Mouse (Mus musculus) heart, adult 9 months (tissue): ENCODE results near the gene Dpf3.

Experiments
- DNase-seq, 2 experiments: peaks; one replicate each; pipeline ENCODE4 v3.0.0; 2022; ENCODE audit warnings: low spot score in 2 of 2

Gene Dpf3

DNA sequence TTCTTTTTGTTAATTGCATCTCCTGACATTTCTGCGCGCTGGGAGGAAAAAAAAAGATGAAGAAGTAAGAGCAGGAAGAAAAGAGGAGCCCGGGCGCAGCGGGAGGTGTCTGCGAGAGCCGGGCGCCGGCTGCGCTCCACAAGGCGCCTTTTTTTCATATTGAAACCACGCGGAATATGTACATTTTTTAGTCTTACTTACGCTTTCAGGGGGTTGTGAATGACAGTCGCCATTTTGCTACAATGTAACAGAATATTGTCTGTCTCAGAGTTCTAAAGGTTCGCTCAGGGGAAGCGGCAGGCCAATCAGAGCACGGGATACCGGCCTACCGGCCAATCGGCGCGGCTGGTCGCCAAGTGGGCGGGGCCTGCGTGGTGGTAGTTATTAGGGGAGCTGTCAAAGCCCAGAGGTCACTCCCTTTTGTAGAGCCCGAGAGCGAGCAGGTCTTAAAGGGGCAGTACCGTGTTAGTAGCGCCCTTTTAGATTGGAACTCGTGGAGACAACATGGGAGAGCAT lies at the start of gene Dpf3:
Gene Dpf3 (minus strand): TSS at position 241 of the 516 bp plus-strand sequence.
- DNase-seq = peak; percentile 98 to 99

DNA sequence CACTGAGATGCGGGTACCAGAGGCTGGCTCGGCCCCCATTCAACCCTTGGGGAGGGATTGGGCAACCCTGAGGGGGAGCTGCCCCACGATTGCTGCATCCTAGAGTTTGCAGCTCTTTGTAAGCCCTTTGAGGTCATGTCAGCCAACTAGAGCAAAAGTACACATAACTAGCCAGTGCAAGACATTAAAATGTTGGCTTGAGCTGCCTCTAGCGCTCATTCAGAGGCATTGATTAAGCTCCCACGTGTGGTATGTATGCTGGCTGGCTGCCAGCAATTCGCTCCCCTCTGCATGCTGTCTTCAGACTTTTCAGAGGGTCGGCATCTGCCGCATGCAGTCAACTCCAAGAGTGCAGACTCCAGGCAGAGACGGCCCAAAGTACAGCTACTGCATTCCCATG lies 48.5 kb upstream of the Dpf3 start:
- no peak for DNase-seq

DNA sequence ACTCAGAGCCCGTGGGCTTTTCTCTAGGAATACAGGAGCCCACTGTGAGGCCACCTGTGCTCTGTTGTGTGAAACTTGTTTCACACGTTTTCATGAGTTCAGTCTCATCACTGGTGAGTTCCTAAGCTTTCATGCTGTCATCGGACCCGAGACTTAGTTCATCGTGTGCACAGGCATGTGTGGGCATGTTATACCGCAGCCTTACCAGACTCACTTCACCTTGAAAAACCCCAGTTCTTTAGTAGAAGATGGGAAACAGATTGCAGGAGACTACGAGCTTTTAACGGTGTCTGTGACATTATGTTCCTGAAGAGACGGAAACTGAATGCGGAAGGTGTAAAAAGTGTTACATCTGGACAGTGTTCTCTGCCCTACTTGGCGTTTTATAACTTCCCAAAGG lies 47.9 kb upstream of the Dpf3 start:
- no peak for DNase-seq

GRCm38 (mm10) chr12:83534190-83534589 lies 46.7 kb upstream of the Dpf3 start:
- DNase-seq = no peak

- peak in 1 of 2 experiments; percentile 26 for DNase-seq
Measured at GRCm38 (mm10) chr12:83532966-83533365, 45.5 kb upstream of the Dpf3 start.

GRCm38 (mm10) chr12:83531992-83532391 lies 44.5 kb upstream of the Dpf3 start:
- no peak for DNase-seq

DNA sequence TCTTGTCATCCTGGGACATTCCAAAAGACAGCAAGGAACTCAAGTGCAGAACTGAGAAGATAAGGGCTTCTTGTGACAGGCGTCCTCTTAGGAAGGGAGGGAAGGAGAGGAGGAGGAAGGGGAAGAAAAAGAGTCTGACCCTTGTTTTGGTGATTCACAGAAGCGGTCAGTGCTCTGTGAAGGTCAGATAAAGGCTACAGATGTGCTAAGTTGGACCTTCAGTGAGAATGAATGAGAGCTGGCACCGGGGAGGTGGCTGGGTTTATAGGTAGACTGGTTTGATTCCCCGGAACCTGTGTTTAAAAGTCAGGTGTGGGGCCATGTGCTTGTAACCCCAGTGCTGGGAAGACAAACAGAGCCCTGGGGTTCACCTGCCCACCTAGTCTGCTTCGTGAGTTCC lies 41.1 kb upstream of the Dpf3 start:
- DNase-seq = no peak

GRCm38 (mm10) chr12:83527816-83528215 lies 40.3 kb upstream of the Dpf3 start:
- DNase-seq = no peak

- DNase-seq = peak in 1 of 2 experiments; percentile 8
Measured at GRCm38 (mm10) chr12:83525822-83526544, 38.5 kb upstream of the Dpf3 start.

DNA sequence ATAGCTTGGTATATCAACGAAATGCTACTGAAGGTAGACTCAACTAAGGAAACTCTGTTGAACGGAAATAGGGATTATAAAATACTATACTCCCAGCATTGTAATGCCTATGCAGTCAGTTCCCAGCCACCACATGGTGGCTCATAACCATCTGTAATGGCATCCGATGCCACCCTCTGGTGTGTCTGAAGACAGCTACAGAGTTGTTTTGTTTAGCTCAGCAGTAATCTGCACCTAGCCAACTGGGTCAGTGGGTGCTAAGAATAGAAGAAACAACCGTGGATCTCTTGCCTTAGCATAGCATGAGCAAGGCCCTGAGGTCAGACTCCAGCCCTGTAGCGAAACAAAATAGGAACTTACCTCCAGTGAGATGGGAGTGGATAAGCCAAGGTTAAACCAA lies 36.8 kb upstream of the Dpf3 start:
- no peak for DNase-seq

DNA sequence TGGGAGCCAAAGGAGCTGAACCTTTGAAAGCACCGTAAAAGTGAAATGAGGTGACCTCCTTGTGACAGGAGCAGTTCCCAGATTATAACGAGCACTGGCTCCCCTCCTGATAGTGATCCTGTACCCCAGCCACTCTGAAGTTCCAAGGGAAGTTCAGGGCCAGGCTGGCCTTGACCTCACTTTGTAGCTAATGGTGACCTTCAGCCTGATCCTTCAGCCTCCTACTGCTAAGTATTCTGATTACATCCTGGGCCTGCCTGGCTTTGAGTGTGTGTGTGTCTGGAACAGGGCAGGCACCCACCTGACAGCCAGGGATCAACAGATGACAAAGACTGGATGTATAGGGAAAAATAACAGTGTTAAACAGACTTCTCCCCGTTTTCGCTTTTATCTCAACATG lies 36.4 kb upstream of the Dpf3 start:
- DNase-seq = no peak

DNA sequence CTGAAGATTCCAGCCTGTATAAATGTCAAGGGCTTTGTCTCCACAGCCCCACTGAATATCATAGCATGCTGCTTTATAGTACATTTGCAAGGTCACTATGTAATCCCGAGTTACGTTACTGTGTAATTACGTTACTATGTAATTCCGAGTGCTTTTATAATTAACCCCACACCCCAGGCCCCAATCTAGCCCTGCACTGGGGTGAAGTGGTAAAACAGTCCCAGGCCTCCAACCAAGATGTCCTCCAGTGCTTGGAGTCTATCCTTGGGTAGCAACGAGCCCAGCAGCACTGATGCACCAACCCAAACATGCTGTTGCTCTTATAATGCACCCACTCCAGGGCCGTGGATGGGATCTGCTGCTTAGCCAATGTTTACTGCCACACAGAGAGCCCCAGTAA lies 35.5 kb upstream of the Dpf3 start:
- no peak for DNase-seq

DNA sequence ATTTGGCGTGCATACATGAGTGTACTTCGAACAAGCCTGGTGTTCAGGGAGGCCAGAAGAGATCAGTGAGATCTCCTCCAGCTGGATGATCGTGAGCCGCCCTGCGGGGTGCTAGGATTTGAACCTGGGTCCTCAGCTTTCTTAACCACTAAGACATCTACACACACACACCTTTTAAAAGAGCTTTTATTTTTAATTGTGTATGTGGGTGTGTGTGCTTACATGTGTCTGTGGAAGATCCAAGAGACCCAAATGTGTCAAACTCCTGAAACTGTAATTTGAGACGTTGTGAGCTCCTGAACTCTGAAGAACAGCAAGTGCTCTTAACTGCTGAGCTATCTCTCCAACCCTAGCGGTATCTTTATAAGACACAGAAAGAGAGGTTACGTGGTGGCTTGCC lies 33.6 kb upstream of the Dpf3 start:
- DNase-seq = no peak

GRCm38 (mm10) chr12:83520311-83520890 lies 32.9 kb upstream of the Dpf3 start, which contains the start of gene Dcaf4:
TSS of gene Dcaf4 (plus strand) at chr12:83520466.
- peak; percentile 97 to 98 for DNase-seq

- no peak for DNase-seq
Measured at GRCm38 (mm10) chr12:83517580-83517979, 30.1 kb upstream of the Dpf3 start.

DNA sequence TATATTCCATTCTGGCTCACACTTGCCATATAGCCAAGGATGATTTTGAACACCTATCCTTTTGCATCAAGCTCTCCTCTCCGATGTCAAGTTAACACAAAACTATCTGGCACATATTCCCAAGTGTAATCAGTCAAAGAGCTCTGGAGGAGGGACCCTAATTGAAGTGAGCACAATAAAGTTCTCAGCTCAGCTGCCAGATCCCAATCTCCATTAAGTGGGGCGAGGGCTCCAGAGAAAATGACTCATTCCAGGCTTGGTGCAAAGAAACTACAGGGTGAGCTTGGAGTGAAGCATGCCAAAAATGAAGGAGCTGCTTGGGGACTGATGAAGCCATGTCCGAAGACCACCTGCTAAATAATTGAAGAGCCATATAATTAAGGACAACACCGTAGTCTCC lies 26.7 kb upstream of the Dpf3 start:
- DNase-seq = no peak

- DNase-seq = no peak
Measured at GRCm38 (mm10) chr12:83513185-83513584, 25.7 kb upstream of the Dpf3 start.

- DNase-seq = no peak
Measured at GRCm38 (mm10) chr12:83512783-83513182, 25.3 kb upstream of the Dpf3 start.

DNA sequence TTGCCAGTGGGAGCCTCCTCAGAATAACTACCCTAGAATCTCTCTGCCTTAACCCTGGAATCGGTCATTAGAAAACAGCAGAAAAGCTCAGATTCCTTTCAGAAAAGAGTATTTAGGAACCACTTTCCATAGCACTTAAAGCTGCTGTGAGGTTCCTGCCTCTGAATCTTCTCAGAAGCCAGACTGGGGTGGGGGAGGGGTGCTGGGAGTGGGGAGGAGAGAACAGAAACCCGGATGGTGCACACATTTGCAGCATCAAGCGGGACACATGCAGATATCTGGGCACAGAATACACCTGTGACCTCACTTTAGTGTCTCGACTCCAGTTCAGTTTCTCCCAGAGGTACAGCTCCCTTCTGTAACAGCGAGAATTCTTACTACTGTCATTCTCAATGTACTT lies 23.1 kb upstream of the Dpf3 start:
- DNase-seq = no peak

DNA sequence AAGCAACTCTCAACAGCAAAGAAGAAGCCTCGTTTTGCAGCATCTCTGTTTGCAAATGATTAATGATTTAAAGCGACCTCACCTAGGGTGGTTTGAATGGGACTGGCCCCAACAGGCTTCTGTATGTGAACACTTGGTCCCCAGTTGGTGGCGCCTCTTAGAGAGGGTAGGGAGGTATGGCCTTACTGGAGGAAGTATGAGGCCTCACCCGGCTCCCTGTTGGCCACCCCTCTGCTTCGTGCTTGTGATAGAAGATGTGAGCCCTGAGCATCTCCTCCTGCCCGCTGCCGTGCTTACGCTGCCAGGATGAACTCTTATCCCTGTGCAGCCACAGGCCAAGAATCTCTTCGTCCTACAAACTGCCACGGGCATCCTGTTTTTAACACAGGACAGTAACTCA lies 19.0 kb upstream of the Dpf3 start:
- DNase-seq = no peak

- DNase-seq = peak in 1 of 2 experiments; percentile 66
Measured at GRCm38 (mm10) chr12:83502190-83502589, 14.7 kb upstream of the Dpf3 start.

- DNase-seq = no peak
Measured at GRCm38 (mm10) chr12:83499256-83499655, 11.7 kb upstream of the Dpf3 start.

GRCm38 (mm10) chr12:83497959-83498358 lies 10.4 kb upstream of the Dpf3 start:
- no peak for DNase-seq
